Mouse (Mus musculus): Measurements from ENCODE around the gene Emd. TPM values are rescaled to one million over a fixed set of nuclear protein-coding genes. Genes with fewer than 3 reads are reported as not detected.
A peak's percentile ranks its signal among the peaks of the same experiment; 100 is the strongest.
"Not testable (repeated sequence)": the region's sequence is repeated elsewhere in the genome, so short reads cannot be mapped to it uniquely, and the experiment has no call there.

Gene Emd
- polyA plus RNA-seq (2012; rRNA removed), result 44.3 and 48.8 TPM in 2 replicates

DNA sequence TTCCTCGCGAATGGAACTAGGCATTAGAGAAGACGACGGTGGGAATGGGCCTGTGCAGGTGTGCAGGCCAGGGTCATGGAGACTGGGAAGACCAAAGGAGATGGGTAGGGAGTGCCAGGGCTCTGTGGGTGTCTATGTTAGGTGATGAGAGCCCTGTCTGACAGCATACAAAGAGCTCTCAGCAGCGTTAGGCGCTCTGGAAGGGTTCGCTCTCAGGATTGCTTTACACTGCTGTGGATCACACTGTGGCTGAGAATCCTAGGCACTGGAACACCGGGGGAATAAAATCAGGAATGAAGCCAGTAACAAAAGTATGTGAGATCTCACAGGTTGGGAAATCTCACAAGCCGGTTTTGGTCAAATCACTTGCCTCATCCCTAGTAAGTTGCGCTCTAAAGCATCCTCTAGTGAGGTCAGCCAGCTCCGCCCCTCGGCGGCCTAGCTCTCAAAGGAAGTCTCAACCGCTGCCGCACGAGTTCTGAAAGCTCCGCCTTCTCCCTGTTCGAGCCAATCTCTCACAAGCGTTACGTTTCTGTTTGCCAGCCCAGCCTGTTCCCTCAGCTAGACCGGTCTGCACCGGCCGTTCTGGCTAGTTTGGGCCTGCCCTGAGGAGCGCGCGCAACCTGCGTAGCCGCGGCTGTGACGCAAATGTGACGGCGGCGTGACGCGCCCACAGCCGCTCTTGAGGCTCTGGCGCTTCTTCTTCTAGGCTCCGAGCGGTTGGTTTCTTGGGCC, at the start of gene Emd:
Emd (plus strand) TSS at position 535 of the 735 bp plus-strand sequence.
- no peak for DNase-seq (ENCODE audit: low read depth, low spot score)
- 29% methylated on average over 39 of the region's 39 CpGs for WGBS

- no peak for DNase-seq (ENCODE audit: low read depth, low spot score)
- WGBS, result 90% methylated on average over 4 of the region's 4 CpGs
Observed at GRCm38 (mm10) chrX:74218496-74218895, 36.0 kb upstream of the Emd start.

GRCm38 (mm10) chrX:74219449-74219848, 35.0 kb upstream of the Emd start:
- WGBS, result 52% methylated on average over 13 of the region's 13 CpGs
- no peak for DNase-seq (ENCODE audit: low read depth, low spot score)

- not testable (repeated sequence) for DNase-seq (ENCODE audit: low read depth, low spot score)
- WGBS, result 55% methylated on average over 1 of the region's 1 CpGs
Observed at GRCm38 (mm10) chrX:74220099-74220498, 34.4 kb upstream of the Emd start.

GRCm38 (mm10) chrX:74230038-74230437, 24.4 kb upstream of the Emd start:
- WGBS, result 57% methylated on average over 1 of the region's 1 CpGs
- DNase-seq (ENCODE audit: low read depth, low spot score), result no peak

DNA sequence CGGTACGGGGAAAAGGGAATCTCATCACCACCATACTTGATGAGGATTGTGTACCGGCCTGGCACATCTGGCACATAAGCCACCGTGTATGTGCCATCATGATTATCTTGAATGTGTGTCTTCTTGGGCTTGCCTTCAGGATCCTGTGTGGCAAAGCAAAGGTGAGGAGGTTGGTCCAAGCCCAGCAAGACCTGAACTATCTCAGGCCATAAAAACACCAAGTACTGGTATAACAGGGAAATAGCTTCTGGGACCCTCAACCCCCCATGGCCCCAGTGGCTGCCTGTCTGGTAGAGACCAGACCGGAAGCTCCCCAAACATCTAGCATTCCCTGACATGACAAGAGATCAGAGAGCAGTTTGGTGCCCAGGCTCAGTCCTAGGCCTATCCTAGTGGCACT, 21.3 kb upstream of the Emd start:
- no peak for DNase-seq (ENCODE audit: low read depth, low spot score)
- 91% methylated on average over 5 of the region's 5 CpGs for WGBS

DNA sequence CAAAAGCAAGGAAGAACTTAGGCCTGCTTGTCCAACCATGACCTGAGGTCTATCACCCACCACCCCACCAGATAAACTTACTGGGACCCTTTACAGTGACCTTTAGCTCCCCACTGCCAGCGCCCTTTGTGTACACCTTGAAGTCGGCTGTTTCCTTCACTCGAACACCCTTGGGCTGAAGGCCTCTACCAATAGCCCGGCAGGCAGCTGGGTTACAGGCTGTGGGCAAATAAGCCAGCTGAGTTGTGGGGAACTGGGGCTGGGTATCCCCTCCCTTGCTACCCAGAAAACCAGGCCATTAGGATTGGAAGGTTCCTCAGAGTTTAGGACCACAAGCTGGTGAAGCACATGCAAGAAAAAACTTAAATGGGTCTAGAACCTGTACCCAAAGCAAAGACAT, 14.2 kb upstream of the Emd start:
- 85% methylated on average over 4 of the region's 4 CpGs for WGBS
- DNase-seq (ENCODE audit: low read depth, low spot score), result no peak

GRCm38 (mm10) chrX:74243396-74243795, 11.1 kb upstream of the Emd start:
- 61% methylated on average over 2 of the region's 2 CpGs for WGBS

DNA sequence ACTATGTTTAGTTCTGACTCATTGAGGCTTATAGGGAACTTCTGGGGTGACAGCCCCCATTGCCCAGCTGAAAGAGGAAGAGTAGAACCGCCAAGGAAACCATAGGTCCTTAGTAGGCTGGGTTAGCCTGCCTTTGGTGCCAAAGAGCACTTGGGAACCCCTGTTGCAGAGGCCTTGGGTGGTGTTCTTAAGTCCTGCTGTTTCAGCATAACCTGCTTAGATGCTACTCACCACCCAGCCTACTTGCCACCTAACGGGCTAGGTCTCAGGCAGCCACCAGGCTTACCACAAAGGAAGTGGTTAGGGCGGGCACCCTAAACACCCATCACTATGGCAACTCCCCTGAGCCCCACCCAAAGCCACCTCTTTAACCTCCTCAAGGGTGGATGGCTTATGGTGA, 10.7 kb upstream of the Emd start:
- DNase-seq (ENCODE audit: low read depth, low spot score), result no peak
- 36% methylated on average over 3 of the region's 3 CpGs for WGBS

More at GRCm38 (mm10) chrX:74243396-74243795, 11.1 kb upstream of the Emd start:
- no peak for DNase-seq (ENCODE audit: low read depth, low spot score)

- DNase-seq (ENCODE audit: low read depth, low spot score), result no peak
- 48% methylated on average over 3 of the region's 3 CpGs for WGBS
Observed at GRCm38 (mm10) chrX:74244614-74245083, 9.8 kb upstream of the Emd start.

DNA sequence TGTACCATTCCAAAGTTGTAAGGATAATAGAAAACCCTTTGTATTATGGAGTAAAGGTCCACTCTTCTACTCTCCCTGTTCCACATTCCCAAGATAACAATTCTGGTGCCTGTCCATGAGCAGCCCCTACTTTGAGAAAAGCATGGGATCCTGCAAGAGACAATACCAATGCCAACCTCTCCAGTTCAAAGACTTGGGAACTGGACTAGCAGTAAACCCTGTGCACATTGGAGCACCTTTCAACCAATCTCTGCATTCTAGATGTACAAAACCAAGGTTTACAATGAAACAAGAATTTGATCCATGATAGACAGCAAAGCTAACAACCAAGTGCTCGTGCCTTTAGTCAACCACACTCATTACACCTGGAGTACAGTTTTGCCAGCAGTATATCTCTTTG, 9.4 kb upstream of the Emd start:
- no peak for DNase-seq (ENCODE audit: low read depth, low spot score)
- WGBS, result 57% methylated on average over 1 of the region's 1 CpGs

DNA sequence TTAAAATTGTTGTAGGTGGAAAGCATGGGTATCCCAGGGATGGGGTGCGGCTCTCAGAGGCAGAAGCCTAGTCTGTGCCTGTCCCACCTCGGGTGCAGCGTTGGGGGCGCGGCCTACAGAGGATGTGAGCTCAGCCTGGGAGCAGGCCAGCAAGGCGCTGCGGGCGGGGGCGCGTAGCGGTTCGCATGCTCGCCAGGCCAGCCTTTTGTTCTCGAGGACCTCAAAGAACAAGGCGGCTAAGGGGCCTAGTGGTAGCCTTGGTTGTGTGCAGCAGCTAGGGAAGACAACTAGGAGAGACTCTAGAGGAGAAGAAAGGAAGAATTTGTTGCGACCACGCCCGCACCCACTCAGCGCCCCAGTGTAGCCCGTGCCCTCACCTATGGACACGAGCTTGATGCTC, 8.8 kb upstream of the Emd start:
- 15% methylated on average over 21 of the region's 21 CpGs for WGBS
- DNase-seq (ENCODE audit: low read depth, low spot score), result no peak

DNA sequence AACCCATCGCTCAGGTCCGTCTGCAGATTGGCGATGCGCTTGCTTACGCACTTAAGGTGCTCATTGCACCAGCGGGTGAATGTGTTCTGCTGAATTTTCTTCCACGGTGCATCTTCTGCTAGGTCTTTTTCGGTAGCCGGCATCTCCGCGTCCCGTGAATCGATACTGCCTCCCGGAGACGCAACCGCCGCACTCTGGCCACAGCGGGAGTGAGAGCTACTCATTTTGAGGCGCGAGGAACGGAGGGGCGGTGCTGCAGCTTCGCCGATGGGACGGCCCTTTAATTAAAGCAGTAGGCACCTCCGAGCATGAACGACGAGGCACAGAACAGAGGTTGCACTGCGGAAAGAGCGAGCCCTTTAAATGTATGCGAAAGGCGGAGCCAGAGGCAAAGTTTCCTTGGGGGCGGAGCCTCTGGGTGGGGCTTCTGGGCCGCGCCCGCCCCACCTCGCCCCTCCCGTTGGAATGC, 8.2 kb upstream of the Emd start:
- DNase-seq (ENCODE audit: low read depth, low spot score), result no peak
- WGBS, result 23% methylated on average over 34 of the region's 38 CpGs

DNA sequence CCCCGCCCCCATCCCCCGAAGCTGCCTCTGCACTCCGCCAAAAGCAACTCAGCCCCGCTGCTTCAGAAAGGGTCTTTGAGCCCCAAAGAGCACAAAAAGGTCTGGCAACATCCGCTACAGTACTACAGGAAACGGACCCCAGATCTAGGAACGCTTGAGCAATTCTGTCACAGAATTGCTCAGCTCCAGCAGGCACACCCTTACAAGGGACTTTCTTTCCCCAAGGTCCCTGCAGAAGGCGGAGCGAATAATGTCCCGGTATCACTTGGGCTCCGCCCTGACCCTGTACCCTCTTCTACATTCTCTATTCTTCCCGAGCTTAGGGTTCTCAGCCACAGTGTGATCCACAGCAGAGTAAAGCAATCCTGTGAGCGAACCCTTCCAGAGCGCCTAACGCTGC, 7.8 kb upstream of the Emd start:
- 18% methylated on average over 14 of the region's 15 CpGs for WGBS
- DNase-seq (ENCODE audit: low read depth, low spot score), result no peak

DNA sequence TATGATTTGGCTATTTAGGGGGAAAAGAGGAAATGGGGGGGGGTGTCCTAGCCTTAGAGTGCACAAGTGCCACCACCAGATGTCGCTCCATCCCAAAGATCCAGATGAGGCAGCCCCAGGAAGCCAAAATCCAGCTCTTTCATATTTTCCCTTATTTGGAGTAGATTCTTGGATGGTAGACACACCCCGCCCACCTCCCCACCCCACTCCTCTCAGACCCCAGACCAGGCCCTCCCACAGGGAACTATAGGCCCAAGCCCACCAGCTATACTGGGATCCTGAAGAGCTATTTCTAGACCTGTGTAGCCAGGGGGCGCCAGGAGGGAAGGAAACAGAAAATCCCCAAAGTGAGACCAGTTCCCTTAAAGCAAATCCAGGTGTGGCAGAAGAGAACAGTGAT, 5.8 kb upstream of the Emd start:
- WGBS, result 14% methylated on average over 3 of the region's 3 CpGs

GRCm38 (mm10) chrX:74249615-74250014, 4.9 kb upstream of the Emd start, which contains the start of gene Flna:
TSS of gene Flna (minus strand) at chrX:74249820.
- DNase-seq (ENCODE audit: low read depth, low spot score), result no peak
- WGBS, result 15% methylated on average over 38 of the region's 38 CpGs

More for the DNA sequence above, 5.8 kb upstream of the Emd start:
- DNase-seq (ENCODE audit: low read depth, low spot score), result no peak

DNA sequence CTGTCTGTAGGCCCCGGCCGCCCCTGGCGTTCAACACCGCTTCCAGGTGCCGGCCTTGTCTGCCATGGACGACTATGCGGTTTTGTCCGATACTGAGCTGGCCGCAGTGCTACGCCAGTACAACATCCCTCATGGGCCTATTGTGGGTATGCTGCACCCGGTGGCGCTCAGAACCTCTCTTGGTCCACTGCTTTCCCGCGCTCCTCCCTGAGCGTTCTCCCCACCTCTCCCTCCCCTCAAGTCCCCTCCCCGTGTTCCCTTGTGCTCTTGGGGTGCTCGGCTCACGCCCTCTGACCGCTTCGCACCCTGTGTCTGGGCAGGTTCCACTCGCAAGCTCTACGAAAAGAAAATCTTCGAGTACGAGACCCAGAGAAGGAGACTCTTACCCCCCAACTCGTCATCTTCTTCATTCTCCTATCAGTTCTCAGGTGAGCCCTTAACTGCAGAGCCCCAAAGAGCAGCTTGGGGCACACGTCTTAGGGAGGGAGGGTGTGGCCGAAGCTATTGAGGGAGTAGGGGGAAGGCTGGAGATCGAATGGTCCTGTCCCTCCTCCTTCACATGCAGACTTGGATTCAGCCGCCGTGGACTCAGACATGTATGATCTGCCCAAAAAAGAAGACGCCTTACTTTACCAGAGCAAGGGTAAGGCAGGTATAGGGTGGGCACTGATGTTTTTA, 540 bp downstream of the Emd start:
- DNase-seq (ENCODE audit: low read depth, low spot score), result no peak
- WGBS, result 22% methylated on average over 26 of the region's 31 CpGs

DNA sequence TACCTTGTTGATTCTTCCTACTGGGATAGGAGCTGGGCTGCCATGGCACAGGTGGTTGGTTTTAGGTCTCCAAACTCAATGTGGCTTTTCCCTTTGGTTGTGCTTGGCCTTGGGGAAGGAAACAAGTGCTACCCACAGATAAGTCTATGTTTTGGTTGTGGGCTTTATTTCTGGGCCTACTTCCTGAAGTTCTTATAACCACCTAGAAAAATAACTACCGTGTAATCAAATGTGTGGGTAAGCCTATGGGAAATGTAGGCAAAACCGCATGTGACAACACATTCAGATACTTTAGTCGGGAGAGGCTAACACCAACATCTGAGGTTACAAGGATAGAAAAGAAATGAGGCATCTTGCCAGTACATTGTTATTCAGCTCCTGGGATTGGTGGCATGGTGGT, 3.3 kb downstream of the Emd start:
- no peak for DNase-seq (ENCODE audit: low read depth, low spot score)
- 87% methylated on average over 3 of the region's 3 CpGs for WGBS

GRCm38 (mm10) chrX:74269736-74270061, 15.2 kb downstream of the Emd start:
- WGBS, result 18% methylated on average over 3 of the region's 3 CpGs
- DNase-seq (ENCODE audit: low read depth, low spot score), result no peak

DNA sequence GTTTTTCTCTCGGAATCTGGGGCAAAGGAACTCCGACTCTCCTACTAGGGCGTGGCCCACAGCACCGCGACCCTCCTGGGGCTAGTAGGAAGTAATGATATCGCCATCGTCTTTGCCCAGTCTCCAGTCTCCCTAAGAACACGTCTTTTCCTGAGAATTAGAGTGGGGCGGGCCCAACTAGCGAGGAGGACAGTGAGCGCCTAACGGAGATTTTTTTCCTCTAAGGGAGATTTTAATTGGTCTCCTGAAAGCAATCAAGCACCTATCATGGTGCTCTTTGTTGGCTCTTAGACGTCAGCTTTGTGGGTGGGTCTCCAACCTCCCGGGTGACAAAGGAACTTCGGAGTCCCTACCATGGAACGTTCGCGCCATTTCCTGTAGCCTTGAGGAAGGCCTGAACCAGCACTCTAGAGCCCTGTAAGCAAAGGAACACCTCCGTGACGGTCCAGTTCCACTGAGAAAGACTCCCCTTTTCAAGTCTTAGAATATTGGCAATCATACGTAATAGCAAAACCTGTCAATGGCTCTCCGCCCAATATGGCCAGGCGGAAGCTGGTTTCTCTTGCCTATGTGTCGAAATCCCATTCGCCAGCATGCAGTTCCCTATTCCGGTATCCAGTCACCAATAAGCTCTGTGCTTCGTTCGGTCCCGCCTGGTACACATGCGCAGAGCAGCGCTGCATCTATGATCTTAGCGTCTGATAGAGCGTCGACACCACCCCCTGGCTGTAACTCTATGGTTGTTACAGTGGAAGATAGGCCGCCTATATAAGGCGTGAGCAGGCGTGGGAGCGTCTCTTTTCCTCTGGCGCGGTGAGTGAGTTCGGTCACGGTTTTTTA, 15.8 kb downstream of the Emd start, which contains the start of gene Rpl10:
Rpl10 (plus strand) TSS at position 751 of the 840 bp plus-strand sequence.
- peak; percentile 81 for DNase-seq (ENCODE audit: low read depth, low spot score)
- 20% methylated on average over 42 of the region's 42 CpGs for WGBS

Measured in large intestine, adult 2 months (tissue).